Mouse (Mus musculus): ENCODE measurements around the gene Plekhm1.

DNA sequence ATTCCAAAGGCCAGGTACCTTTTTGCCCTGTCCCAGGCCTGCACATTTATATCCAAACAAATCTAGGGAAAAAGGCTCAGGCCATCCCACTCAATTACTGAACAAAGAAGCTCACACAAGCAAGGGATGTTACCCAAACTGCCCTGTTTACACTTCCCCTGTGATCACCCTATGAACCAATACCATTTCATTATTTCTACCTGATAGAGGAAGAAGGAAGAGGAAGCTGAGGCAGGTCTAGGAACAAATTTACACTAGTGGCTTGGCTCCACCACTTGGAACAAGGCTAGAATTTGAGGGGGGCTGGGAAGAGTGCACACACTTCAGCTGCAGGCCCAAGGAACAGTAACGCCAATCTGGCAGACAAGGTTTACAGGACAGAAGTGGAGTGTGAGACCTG is 6.7 kb downstream of the Plekhm1 start:
- TF ChIP-seq POLR2A (IDR thresholded peaks at IDR 0.05; ENCODE audit: borderline replicate concordance, control insufficient read depth, low read depth, low read length) (no peak), CTCF (IDR thresholded peaks at IDR 0.05; ENCODE audit: control insufficient read depth, insufficient read depth, low read length) (no peak)

All from bone marrow, adult 2 months (tissue).